Mouse (Mus musculus) bone marrow macrophage, adult 2 months (primary cell): ENCODE measurements at regions not wholly inside any gene's neighbourhood (a gene's known extent, or its start where the extent isn't known, plus 50 kb on each side); places are given as distances from the start of the nearest gene placed in this dataset.

ENCODE experiments used
- CTCF ChIP-seq: IDR thresholded peaks from 2 replicates; pipeline ENCODE4 v1.5.1; 2012; ENCODE audit warnings: low read depth, mild to moderate bottlenecking, low read length, moderate library complexity
- POLR2A ChIP-seq: IDR thresholded peaks from 2 replicates; pipeline ENCODE4 v1.6.1; 2012; ENCODE audit warnings: mild to moderate bottlenecking, low read depth, low read length, borderline replicate concordance

- no peak for TF ChIP-seq POLR2A
- no peak for TF ChIP-seq CTCF
Measured at GRCm38 (mm10) chr8:104039526-104039925, 61.9 kb upstream of the Cdh5 start.
